Mouse (Mus musculus): ENCODE measurements around the gene Irx5. TPM values are rescaled to one million over a fixed set of nuclear protein-coding genes. Genes with fewer than 3 reads are reported as not detected.
A peak's percentile ranks its signal among the peaks of the same experiment; 100 is the strongest.

Irx5 gene
- polyA plus RNA-seq, 1 experiment, result 4.7 TPM

- 44% methylated on average over 15 of the region's 15 CpGs for WGBS
- Histone ChIP-seq H3K4me1 (ENCODE audit: control insufficient read depth, insufficient read depth, low read length) (0 out of 2 replicates have a peak, but pooled peaks cover 3% of the 10 kb centered on the region), H3K27ac (ENCODE audit: insufficient read depth, low read length) (no peak overlapping the region), H3K27me3 (ENCODE audit: control insufficient read depth, insufficient read depth, low read length) (peaks cover 12% of the 10 kb centered on the region; the same call in 1 of the 2 replicates), H3K4me3 (replicated peaks; ENCODE audit: insufficient read depth, low read depth, low read length) (no peak overlapping the region)
- DNase-seq, result peak in 1 of 2 experiments; percentile 15
- TF ChIP-seq POLR2A (IDR thresholded peaks at IDR 0.05; ENCODE audit: borderline replicate concordance, insufficient read depth, low read length) (no peak), CTCF (IDR thresholded peaks at IDR 0.05; ENCODE audit: borderline replicate concordance, insufficient read depth, low read depth, low read length) (no peak)
Measured at GRCm38 (mm10) chr8:92362396-92363115, 5.1 kb downstream of the Irx5 start.

- Histone ChIP-seq H3K27ac (ENCODE audit: insufficient read depth, low read length) (no peak overlapping the region), H3K4me3 (replicated peaks; ENCODE audit: insufficient read depth, low read depth, low read length) (no peak overlapping the region), H3K27me3 (ENCODE audit: control insufficient read depth, insufficient read depth, low read length) (peaks cover 4% of the 10 kb centered on the region; the same call in 1 of the 2 replicates), H3K4me1 (ENCODE audit: control insufficient read depth, insufficient read depth, low read length) (0 out of 2 replicates have a peak, but pooled peaks cover 3% of the 10 kb centered on the region)
- peak; percentile 32 to 54 for DNase-seq
- TF ChIP-seq POLR2A (IDR thresholded peaks at IDR 0.05; ENCODE audit: borderline replicate concordance, insufficient read depth, low read length), result no peak
- TF ChIP-seq CTCF (IDR thresholded peaks at IDR 0.05; ENCODE audit: borderline replicate concordance, insufficient read depth, low read depth, low read length), result no peak
- WGBS, result 29% methylated on average over 45 of the region's 45 CpGs
Measured at GRCm38 (mm10) chr8:92363217-92364147, 6.1 kb downstream of the Irx5 start.

- peak; percentile 25 to 32 for DNase-seq
- Histone ChIP-seq H3K27ac (ENCODE audit: insufficient read depth, low read length) (no peak overlapping the region), H3K4me1 (ENCODE audit: control insufficient read depth, insufficient read depth, low read length) (0 out of 2 replicates have a peak, but pooled peaks cover 3% of the 10 kb centered on the region), H3K4me3 (replicated peaks; ENCODE audit: insufficient read depth, low read depth, low read length) (no peak overlapping the region), H3K27me3 (ENCODE audit: control insufficient read depth, insufficient read depth, low read length) (peaks cover 4% of the 10 kb centered on the region; the same call in 1 of the 2 replicates)
- TF ChIP-seq POLR2A (IDR thresholded peaks at IDR 0.05; ENCODE audit: borderline replicate concordance, insufficient read depth, low read length), result no peak
- TF ChIP-seq CTCF (IDR thresholded peaks at IDR 0.05; ENCODE audit: borderline replicate concordance, insufficient read depth, low read depth, low read length), result no peak
- WGBS, result 45% methylated on average over 20 of the region's 20 CpGs
Measured at GRCm38 (mm10) chr8:92364148-92364775, 6.8 kb downstream of the Irx5 start.

- Histone ChIP-seq H3K27ac (ENCODE audit: insufficient read depth, low read length) (no peak overlapping the region), H3K4me3 (replicated peaks; ENCODE audit: insufficient read depth, low read depth, low read length) (no peak overlapping the region), H3K4me1 (ENCODE audit: control insufficient read depth, insufficient read depth, low read length) (0 out of 2 replicates have a peak, but pooled peaks cover 3% of the 10 kb centered on the region), H3K27me3 (ENCODE audit: control insufficient read depth, insufficient read depth, low read length) (peaks cover 3% of the 10 kb centered on the region; the same call in 1 of the 2 replicates)
- TF ChIP-seq POLR2A (IDR thresholded peaks at IDR 0.05; ENCODE audit: borderline replicate concordance, insufficient read depth, low read length) (no peak), CTCF (IDR thresholded peaks at IDR 0.05; ENCODE audit: borderline replicate concordance, insufficient read depth, low read depth, low read length) (0 out of 2 replicates have a peak, but pooled peaks have one; percentile 5)
- WGBS, result 82% methylated on average over 20 of the region's 20 CpGs
- DNase-seq, result peak in 1 of 2 experiments; percentile 14
Measured at GRCm38 (mm10) chr8:92364776-92365240, 7.4 kb downstream of the Irx5 start.

- 0 out of 2 replicates have a peak, but pooled peaks cover 1% of the 10 kb centered on the region for H3K4me1 ChIP-seq (ENCODE audit: control insufficient read depth, insufficient read depth, low read length)
- H3K27ac ChIP-seq (ENCODE audit: insufficient read depth, low read length), result no peak overlapping the region
- H3K4me3 ChIP-seq (replicated peaks; ENCODE audit: insufficient read depth, low read depth, low read length), result no peak overlapping the region
- 49% methylated on average over 36 of the region's 36 CpGs for WGBS
- DNase-seq, result peak in 1 of 2 experiments; percentile 10
- peaks cover 1% of the 10 kb centered on the region; the same call in 1 of the 2 replicates for H3K27me3 ChIP-seq (ENCODE audit: control insufficient read depth, insufficient read depth, low read length)
- no peak for TF ChIP-seq CTCF (IDR thresholded peaks at IDR 0.05; ENCODE audit: borderline replicate concordance, insufficient read depth, low read depth, low read length)
- no peak for TF ChIP-seq POLR2A (IDR thresholded peaks at IDR 0.05; ENCODE audit: borderline replicate concordance, insufficient read depth, low read length)
Measured at GRCm38 (mm10) chr8:92365241-92365943, 8.0 kb downstream of the Irx5 start.

- no peaks in the 10 kb centered on the region for H3K4me1 ChIP-seq (ENCODE audit: control insufficient read depth, insufficient read depth, low read length)
Measured at GRCm38 (mm10) chr8:92365944-92366735, 8.7 kb downstream of the Irx5 start.

More at GRCm38 (mm10) chr8:92365944-92366735, 8.7 kb downstream of the Irx5 start:
- Histone ChIP-seq H3K27me3 (ENCODE audit: control insufficient read depth, insufficient read depth, low read length) (peaks cover 1% of the 10 kb centered on the region; the same call in 1 of the 2 replicates), H3K27ac (ENCODE audit: insufficient read depth, low read length) (no peak overlapping the region), H3K4me3 (replicated peaks; ENCODE audit: insufficient read depth, low read depth, low read length) (no peak overlapping the region)
- no peak for DNase-seq
- TF ChIP-seq POLR2A (IDR thresholded peaks at IDR 0.05; ENCODE audit: borderline replicate concordance, insufficient read depth, low read length), result no peak
- TF ChIP-seq CTCF (IDR thresholded peaks at IDR 0.05; ENCODE audit: borderline replicate concordance, insufficient read depth, low read depth, low read length), result no peak
- WGBS, result 41% methylated on average over 26 of the region's 26 CpGs

Data from cerebellum, adult 2 months (tissue).